Mouse (Mus musculus) E14TG2a.4 (cell line): Measurements from ENCODE around the gene Zfp697.

Experiments used
- CTCF ChIP-seq: conservative IDR thresholded peaks from 2 replicates; pipeline ENCODE4 v1.5.1; 2014; ENCODE audit warnings: low read length
- NANOG ChIP-seq: IDR thresholded peaks from 2 replicates; pipeline ENCODE4 v1.6.1; 2014; ENCODE audit warnings: borderline replicate concordance, low read length, mixed read lengths

DNA sequence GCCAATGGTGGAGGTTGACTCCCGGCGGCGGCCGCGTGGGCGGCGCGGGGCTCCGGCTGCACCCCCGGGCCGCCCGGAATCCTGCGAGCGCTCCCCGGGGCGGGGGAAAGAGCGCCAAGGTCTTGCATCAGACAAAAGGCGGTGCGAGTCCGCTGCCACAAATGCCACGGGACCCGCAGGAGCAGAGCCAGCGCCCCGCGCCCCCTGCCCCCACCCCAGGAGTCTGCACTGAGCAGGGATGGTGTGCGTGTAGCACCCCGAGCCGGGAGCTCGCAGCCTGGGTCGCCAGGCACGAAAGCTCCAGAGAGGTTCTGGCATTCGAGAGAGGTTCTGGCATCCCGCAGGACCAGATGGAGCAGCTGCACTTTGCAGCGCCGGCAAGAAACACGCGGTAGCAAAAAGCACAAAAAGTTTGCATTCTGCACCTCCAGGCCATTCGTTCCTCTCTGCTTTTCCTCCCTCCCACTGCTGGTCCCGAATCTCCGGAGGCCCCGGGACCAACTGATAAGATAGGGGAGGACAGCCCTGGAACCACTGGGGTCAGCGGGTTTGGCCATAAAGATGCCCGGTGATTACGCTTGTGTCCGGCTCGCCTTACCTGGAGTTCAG lies 43.1 kb upstream of the Zfp697 start:
- TF ChIP-seq CTCF (no peak), NANOG (no peak)
